In genomic region chr2:37997966-37998365, GRCm38 (mm10) we compare ENCODE assay signal across 27 mouse cellular contexts.
A peak's percentile ranks its signal among the peaks of the same experiment; 100 is the strongest.
DNase-seq lines count a peak whose midpoint lies in the region; ATAC-seq and TF ChIP-seq lines count a peak whose summit lies in the region.
"Had no signal": no experiment of that assay in that cellular context is flagged by ENCODE, and none has a peak within 500 bp of the region (broad histone marks: within the 10 kb centered on the region; RNA-seq: fewer than 3 reads in every experiment).

No protein-coding gene starts in this region.

- H3K27ac ChIP-seq in heart, embryonic 11.5 days (ENCODE audit: low read depth, low read length): no peak overlapping the region
- H3K27ac ChIP-seq in ES-E14 (ENCODE audit: insufficient read depth, low read depth, low read length, poor library complexity, severe bottlenecking): no peak overlapping the region
- H3K27ac ChIP-seq: forebrain, embryonic 10.5 days; gastrocnemius, adult 2 months; heart, embryonic 13.5 days; hindbrain, embryonic 14.5 days; hindbrain, postnatal 0 days had no signal

- DNase-seq in heart, adult 11 months: peak; percentile 61
- DNase-seq in ES-E14 (ENCODE audit: low read depth, low spot score) (peak; percentile 12), ZHBTc4 (ENCODE audit: low read depth, low spot score) (peak; percentile 56)
- no peak for DNase-seq in layer of hippocampus, postnatal 36 days
- DNase-seq: adrenal gland, adult 8-10 months; adrenal gland, postnatal 25 days; cerebellum, adult 18-20 months; cerebellum, adult 9-10 months; cerebellum, postnatal 14 days; forebrain, postnatal 0 days; gastrocnemius, adult 2 months; gastrocnemius, postnatal 14 days; heart, adult 18-20 months; heart, postnatal 14 days; heart, postnatal 4 days had no signal

- no peak overlapping the region for H3K4me3 ChIP-seq in heart, embryonic 11.5 days (ENCODE audit: low read depth, low read length)
- no peak overlapping the region for H3K4me3 ChIP-seq in ES-E14 (ENCODE audit: insufficient read depth in 1 of 2, low read depth in 1 of 2, low read length in 2 of 2, poor library complexity in 1 of 2, severe bottlenecking in 1 of 2)
- H3K4me3 ChIP-seq: forebrain, embryonic 10.5 days; gastrocnemius, adult 2 months; heart, embryonic 13.5 days had no signal

- H3K4me2 ChIP-seq in heart, embryonic 11.5 days: no peak overlapping the region
- H3K4me2 ChIP-seq: heart, embryonic 13.5 days; hindbrain, embryonic 14.5 days had no signal

- H3K9me3 ChIP-seq in heart, embryonic 11.5 days (replicated peaks; ENCODE audit: control insufficient read depth, low read length): no peaks in the 10 kb centered on the region
- H3K9me3 ChIP-seq in ES-E14 (ENCODE audit: control insufficient read depth, insufficient read depth, low read depth, low read length): no peaks in the 10 kb centered on the region
- H3K9me3 ChIP-seq: forebrain, embryonic 10.5 days; G1E; heart, embryonic 13.5 days had no signal

- no peak overlapping the region for H3K9ac ChIP-seq in heart, embryonic 11.5 days (ENCODE audit: low read depth, low read length)
- H3K9ac ChIP-seq in ES-E14 (ENCODE audit: insufficient read depth, low read depth, low read length, poor library complexity, severe bottlenecking): no peak overlapping the region
- H3K9ac ChIP-seq: forebrain, postnatal 0 days; heart, embryonic 13.5 days; hindbrain, embryonic 14.5 days had no signal

- ATAC-seq in heart, embryonic 11.5 days (replicated peaks; ENCODE audit: insufficient number of reproducible peaks, low FRiP score, low TSS enrichment): no peak
- no peak for ATAC-seq in monocyte, adult 5-6 weeks (replicated peaks; ENCODE audit: insufficient number of reproducible peaks, low FRiP score, low TSS enrichment, poor library complexity, severe bottlenecking)
- ATAC-seq: activated CD4-positive, CD25-positive, alpha-beta regulatory T cell, adult 4 months; CD4-positive, CD25-positive, alpha-beta regulatory T cell, adult 4 months; forebrain, postnatal 0 days; hindbrain, postnatal 0 days; inflammation-experienced regulatory T-cells, adult 6 months; intestine, embryonic 16.5 days; Patski had no signal

- WGBS in heart, embryonic 11.5 days (ENCODE audit: insufficient replicate concordance): 48% methylated on average over 3 of the region's 3 CpGs

- H3K4me1 ChIP-seq in heart, embryonic 11.5 days (ENCODE audit: control insufficient read depth, insufficient read depth, low read length): no peaks in the 10 kb centered on the region
- H3K4me1 ChIP-seq in ES-E14 (ENCODE audit: control insufficient read depth in 2 of 2, insufficient read depth in 2 of 2, low read length in 2 of 2, poor library complexity in 1 of 2): peaks cover 0 to 6% of the 10 kb centered on the region in 2 experiments; a peak in 2 of 4 replicates
- H3K4me1 ChIP-seq: heart, embryonic 13.5 days had no signal

- no peaks in the 10 kb centered on the region for H3K36me3 ChIP-seq in heart, embryonic 11.5 days (ENCODE audit: control insufficient read depth, insufficient read depth, low read length)
- no peaks in the 10 kb centered on the region for H3K36me3 ChIP-seq in ES-E14 (ENCODE audit: control insufficient read depth, insufficient read depth, low read length, poor library complexity, severe bottlenecking)

- in situ Hi-C loops in ES-E14 (cut with MboI; ENCODE audit: low sequenced_read_pairs in 2 of 2, unreplicated experiment in 2 of 2): no loop called here

- H3K27me3 ChIP-seq in heart, embryonic 11.5 days (ENCODE audit: control insufficient read depth, insufficient read depth, low read length): no peaks in the 10 kb centered on the region
- H3K27me3 ChIP-seq: heart, embryonic 13.5 days; Patski had no signal

TF ChIP-seq in ES-E14, 5 proteins besides CTCF, POLR2A, EP300 and RAD21:
- TF ChIP-seq MAFK (IDR thresholded peaks at IDR 0.05; ENCODE audit: insufficient read depth, low read depth, low read length) (no peak), ZC3H11A (IDR thresholded peaks at IDR 0.05; ENCODE audit: borderline replicate concordance, low read depth, low read length) (no peak), ZNF384 (IDR thresholded peaks at IDR 0.05; ENCODE audit: low read depth, low read length) (no peak), CHD2 (IDR thresholded peaks at IDR 0.05; ENCODE audit: low read depth, low read length) (no peak), HCFC1 (IDR thresholded peaks at IDR 0.05; ENCODE audit: borderline replicate concordance, insufficient read depth, low read length) (no peak)
TF ChIP-seq in ES-E14: peak in this region for 0.

Comparison
In these comparisons a context has a peak if more than half of its experiments do, and no peak if none do; other contexts are left out.
1. DNase-seq: peak in heart, adult 11 months (single experiment), ES-E14 (single experiment) and ZHBTc4 (single experiment); none in layer of hippocampus, postnatal 36 days (0 of 2).